Mouse (Mus musculus): ENCODE data around the gene Rgl2.
"Not testable (repeated sequence)": the region's sequence is repeated elsewhere in the genome, so short reads cannot be mapped to it uniquely, and the experiment has no call there.

Gene Rgl2

GRCm38 (mm10) chr17:33929371-33930279 lies at the start of gene Rgl2:
TSS of gene Rgl2 (plus strand) at chr17:33929543.
- DNase-seq (ENCODE audit: low spot score): peak; percentile 94

GRCm38 (mm10) chr17:33884320-33884719 lies 45.0 kb upstream of the Rgl2 start:
- DNase-seq (ENCODE audit: low spot score): not testable (repeated sequence)

GRCm38 (mm10) chr17:33887802-33888201 lies 41.5 kb upstream of the Rgl2 start:
- DNase-seq (ENCODE audit: low spot score): not testable (repeated sequence)

- DNase-seq (ENCODE audit: low spot score): not testable (repeated sequence)
Measured at GRCm38 (mm10) chr17:33888230-33888629, 41.1 kb upstream of the Rgl2 start.

GRCm38 (mm10) chr17:33889941-33890532 lies 39.3 kb upstream of the Rgl2 start:
- DNase-seq (ENCODE audit: low spot score): not testable (repeated sequence)

DNA sequence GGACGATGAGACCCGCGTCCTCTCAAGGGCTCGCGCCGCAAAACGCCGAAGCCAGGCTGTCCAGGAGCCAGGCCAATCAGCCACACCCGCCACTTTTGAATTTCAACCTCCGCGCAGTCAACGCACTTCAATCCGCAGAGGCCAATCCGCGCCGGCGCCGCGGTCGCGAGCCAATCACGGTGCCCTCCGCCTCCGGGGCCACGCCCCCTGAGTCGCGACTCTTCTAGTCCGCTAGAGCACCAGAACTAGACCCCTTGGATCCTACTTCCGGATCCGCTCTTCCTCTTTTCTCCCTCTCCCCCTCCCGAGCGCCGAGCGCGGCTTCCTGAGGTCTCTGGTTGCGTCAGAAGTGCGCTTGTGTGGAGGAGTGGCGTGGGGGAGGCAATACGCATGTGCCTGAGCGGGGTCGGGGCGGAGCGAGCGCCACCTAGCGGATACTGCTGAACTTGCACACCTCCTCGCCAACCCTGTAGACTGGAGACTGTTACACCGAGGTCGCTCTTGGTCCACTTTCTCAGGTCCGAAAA lies 38.7 kb upstream of the Rgl2 start, which contains the start of gene Kifc1:
Kifc1 (minus strand) TSS at position 129 of the 527 bp plus-strand sequence.
- DNase-seq (ENCODE audit: low spot score): peak; percentile 99

DNA sequence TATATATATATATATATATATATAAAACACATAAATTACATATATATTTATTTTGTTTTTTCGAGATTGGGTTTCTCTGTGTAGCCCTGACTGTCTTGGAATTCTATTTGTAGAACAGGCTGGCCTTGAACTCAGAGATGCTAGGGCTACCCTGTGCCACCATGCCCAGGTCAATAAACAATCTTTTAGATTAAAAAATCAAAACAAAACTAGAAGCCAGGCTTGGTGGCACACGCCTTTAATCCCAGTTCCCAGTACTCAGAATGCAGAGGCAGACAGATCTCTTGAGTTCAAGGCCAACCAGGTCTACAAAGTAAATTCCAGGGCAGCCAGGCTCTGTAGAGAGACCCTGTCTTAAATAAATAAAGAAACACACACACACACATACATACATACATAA lies 38.0 kb upstream of the Rgl2 start:
- DNase-seq (ENCODE audit: low spot score): no peak

- DNase-seq (ENCODE audit: low spot score): not testable (repeated sequence)
Measured at GRCm38 (mm10) chr17:33891892-33892291, 37.5 kb upstream of the Rgl2 start.

- DNase-seq (ENCODE audit: low spot score): no peak
Measured at GRCm38 (mm10) chr17:33892429-33892828, 36.9 kb upstream of the Rgl2 start.

DNA sequence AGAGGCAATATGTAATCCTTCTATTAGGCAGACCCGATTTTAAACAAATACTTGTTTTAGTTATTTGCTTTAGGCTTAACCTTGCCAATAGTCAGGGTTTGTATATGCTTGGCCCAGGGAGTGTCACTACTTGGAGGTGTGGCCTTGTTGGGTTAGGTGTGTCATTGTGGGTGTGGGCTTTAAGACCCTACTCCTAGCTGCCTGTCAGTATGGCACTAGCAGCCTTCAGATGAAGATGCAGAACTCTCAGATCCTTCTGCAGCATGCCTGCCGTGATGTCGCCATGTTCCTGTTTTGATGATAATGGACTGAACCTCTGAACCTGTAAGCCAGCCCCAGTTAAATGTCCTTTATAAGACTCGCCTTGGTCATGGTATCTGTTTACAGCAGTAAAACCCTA lies 36.3 kb upstream of the Rgl2 start:
- DNase-seq (ENCODE audit: low spot score): not testable (repeated sequence)

GRCm38 (mm10) chr17:33897114-33897794 lies 32.1 kb upstream of the Rgl2 start:
- DNase-seq (ENCODE audit: low spot score): no peak

DNA sequence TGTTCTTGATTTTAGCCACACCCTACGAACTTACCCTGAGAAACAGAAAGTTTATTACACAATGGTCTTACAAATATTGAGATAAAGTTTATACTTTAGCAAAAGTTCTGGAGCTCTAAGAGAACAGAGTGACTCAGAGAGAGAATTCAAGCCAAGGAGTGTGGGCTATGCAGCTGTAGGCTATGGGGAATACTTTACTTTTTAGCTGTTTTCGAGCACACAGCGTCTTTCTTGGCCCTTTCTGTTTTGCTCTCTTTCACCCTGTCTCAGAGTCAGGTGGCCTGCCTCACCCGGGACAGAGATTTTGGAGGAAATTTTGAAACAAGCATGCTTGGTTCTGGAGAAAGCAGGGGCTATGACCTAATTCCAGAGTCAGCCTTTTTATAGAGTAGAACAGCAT lies 31.1 kb upstream of the Rgl2 start:
- not testable (repeated sequence) for DNase-seq (ENCODE audit: low spot score)

- DNase-seq (ENCODE audit: low spot score): no peak
Measured at GRCm38 (mm10) chr17:33899642-33900041, 29.7 kb upstream of the Rgl2 start.

DNA sequence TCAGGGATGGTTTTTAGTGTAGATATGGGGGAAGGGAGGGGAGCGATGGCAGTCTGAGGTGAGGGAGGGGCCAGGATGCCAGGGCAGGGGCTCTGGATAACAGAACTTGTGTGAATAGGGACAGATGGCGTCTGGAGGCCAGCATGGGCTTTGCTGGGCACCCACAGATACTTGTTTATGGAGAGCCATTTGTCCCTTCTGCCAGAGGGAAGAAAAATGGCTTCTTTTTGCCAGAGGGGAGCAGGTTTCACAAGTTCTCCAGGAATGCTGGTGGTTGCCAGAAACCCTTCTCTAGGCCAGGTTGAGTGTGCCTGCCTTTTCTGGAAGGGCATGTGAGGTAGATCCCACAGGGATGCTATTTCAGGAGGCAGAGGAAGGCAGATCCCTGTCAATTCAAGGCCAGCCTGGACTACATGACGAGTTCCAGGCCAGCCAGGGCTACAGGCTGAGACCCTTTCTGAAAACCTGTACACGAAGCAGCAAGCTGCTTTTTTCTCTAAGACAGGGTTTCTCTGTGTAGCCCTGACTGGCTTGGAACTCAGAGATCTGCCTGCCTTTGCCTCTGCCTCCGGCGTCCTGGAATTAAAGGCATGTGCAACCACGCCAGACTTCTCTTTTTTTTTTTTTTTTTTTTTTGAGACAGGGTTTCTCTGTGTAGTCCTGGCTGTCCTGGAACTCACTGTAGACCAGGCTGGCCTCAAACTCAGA lies 28.9 kb upstream of the Rgl2 start:
- no peak for DNase-seq (ENCODE audit: low spot score)

DNA sequence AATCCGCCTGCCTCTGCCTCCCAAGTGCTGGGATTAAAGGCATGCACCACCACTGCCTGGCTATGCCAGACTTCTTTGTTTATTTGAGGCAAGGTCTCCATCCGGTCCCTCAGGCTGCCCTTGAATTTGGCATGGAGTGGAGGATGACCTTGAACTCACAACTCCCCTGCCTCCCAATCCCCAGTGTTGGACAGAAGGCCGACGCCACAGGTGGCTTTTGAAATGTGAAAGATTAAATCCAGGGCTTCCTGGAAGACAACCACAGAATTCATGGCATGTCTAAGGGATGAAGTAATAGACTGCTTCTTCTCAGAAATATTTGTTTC lies 28.4 kb upstream of the Rgl2 start:
- DNase-seq (ENCODE audit: low spot score): no peak

DNA sequence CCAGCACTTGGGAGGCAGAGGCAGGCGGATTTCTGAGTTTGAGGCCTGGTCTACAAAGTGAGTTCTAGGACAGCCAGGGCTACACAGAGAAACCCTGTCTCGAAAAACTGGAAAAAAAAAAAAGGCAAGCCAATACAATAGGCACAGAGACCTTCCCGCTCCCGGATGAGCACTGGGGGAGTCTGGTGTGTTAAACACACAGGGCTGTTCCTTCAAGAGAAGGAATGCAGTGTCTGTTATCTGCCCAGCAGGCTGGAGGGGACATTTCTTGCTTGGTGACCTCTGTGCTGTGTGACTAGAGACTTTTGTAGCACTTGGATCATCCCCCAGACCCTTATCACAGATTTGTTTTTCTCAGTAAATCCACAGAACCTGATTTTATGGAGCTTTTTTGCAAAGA lies 27.7 kb upstream of the Rgl2 start:
- DNase-seq (ENCODE audit: low spot score): no peak

DNA sequence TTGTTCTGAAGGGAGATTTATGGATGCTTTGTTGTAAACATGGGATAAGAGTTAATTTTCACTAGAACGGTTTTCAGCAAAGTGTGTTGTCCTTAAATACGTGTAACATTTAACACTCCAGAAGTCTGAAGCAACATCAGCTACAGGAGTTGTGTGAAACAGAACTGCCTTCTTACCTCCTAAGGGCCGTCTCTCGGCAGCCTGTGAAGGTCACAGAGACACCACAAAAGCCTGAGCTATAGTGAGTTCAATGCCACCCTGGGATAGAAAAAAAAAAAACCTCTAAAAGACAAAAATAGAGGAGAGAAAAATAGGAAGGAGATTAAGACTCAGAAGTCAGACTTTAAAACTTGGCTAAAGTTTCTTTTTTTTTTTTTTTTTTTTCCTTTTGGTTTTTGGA lies 27.3 kb upstream of the Rgl2 start:
- DNase-seq (ENCODE audit: low spot score): no peak

- no peak for DNase-seq (ENCODE audit: low spot score)
Measured at GRCm38 (mm10) chr17:33902491-33902890, 26.9 kb upstream of the Rgl2 start.

DNA sequence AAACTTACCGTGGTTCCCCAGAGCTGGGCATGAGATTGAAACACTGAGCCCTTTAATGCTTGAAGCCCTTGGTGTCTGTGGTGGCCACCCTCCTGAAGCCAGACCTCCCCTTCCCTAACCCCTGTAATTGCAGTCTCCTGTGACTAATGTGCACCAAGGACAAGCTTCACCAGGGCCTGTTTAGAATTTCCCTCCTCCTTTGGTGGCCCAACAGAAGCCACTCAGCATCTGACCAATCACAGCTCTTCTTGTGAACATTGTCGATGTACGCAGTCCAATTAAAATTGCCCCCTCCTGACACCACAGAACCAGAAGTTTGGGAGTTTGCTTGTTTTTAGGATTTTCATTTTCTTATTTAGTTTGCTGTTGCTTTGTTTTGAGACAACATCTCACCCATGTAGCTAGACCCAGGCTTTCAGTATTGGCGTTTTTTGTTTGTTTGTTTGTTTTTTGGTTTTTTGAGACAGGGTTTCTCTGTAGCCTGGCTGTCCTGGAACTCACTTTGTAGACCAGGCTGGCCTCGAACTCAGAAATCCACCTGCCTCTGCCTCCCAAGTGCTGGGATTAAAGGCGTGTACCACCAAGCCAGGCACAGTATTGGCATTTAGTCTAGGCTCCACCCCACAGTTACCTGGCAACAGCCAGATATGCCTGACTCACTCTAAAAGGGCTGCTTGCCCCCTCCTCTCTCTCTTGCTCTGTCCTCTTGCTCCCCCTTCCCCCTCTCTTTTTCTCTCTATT lies 25.3 kb upstream of the Rgl2 start:
- DNase-seq (ENCODE audit: low spot score): not testable (repeated sequence)

GRCm38 (mm10) chr17:33904835-33905234 lies 24.5 kb upstream of the Rgl2 start, which contains the start of gene Platr17:
TSS of gene Platr17 (plus strand) at chr17:33905135.
- not testable (repeated sequence) for DNase-seq (ENCODE audit: low spot score)
